Mouse (Mus musculus): ENCODE data around the gene Ptprz1.

The Ptprz1 gene

GRCm38 (mm10) chr6:22874781-22875613 lies at the start of gene Ptprz1:
Gene Ptprz1 (plus strand): TSS chr6:22875502.
- peak; percentile 15 for DNase-seq

- DNase-seq = no peak
Measured at GRCm38 (mm10) chr6:22833637-22834036, 41.7 kb upstream of the Ptprz1 start.

DNA sequence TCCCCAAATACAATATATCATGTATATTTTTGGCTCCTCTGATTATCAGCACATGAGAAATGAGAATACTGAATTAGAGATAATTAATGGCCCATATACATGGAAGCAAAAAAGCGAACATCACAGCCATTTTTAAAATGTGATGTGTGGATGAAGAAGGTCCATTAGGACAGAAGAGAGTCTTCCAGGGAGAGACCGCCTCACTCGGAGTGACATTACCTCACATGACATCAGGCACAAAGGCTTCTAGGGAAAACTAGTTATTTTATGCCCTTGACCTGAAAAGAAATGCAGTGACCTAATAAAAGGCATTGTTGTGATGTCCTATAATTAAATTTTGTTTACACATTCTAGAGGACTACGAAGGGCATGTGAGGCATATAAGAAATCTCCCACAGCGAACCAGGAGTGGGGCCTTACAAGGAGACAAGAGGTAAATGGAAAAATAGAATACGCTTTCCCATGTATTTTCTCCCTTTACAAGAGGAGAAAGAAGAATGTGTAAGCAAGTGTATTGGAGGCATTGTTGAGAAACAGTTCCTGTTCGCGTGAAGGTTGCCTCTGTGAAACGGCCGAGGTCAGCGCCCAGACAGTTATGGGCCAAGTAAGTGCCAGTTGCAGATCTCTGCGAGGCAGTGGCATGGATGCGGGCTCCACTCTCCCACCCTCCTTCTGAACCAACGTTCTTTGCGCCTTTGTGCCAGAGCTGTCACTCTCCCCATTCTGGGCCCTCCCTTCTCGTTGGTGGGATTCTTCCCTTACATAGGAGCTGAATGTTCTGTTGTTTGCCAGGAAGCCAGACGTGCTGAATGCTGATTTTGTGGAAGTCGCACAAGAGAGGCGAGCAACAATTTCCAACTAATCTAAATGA lies 41.0 kb upstream of the Ptprz1 start:
- DNase-seq = no peak

DNA sequence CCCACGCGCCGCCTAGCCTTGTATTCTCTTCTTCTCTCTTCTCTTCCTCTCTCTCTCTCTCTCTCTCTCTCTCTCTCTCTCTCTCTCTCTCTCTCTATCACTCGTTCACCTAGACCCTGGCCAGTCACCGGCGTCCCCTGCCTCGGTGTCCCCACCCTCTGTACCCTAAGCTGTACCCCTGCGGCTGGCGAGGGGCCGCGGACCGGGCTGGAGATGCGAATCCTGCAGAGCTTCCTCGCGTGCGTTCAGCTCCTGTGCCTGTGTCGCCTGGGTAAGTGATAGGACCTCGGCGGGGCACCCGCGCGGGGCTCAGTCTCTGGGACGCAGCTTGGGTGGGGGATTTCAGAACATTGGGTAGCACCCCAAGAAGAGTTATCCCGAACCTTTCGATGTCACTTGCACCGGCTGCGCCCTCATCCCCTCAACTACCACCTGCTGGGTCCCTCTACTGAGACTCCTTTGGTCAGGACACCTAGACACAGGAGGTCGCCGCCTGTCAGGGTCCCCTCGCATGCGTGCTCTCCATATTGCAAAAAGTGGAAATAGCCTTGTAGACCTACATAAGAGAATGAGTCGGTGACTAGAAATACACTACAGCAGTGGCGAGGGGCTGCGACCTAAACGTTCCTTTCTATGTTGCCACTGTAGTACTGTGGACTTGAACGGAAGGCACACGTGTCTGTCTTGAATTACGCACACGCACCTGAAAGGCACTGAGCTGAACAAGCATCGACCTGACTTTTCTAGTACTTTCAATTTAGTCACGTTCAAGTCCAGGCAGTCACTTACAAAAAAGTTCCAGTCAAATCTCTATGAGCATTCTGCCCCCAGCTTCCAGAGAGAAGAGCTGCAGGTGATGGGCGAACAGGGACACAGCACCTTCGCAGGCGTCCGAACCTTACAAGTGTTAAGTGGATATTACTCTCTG lies 576 bp downstream of the Ptprz1 start:
- no peak for DNase-seq

DNA sequence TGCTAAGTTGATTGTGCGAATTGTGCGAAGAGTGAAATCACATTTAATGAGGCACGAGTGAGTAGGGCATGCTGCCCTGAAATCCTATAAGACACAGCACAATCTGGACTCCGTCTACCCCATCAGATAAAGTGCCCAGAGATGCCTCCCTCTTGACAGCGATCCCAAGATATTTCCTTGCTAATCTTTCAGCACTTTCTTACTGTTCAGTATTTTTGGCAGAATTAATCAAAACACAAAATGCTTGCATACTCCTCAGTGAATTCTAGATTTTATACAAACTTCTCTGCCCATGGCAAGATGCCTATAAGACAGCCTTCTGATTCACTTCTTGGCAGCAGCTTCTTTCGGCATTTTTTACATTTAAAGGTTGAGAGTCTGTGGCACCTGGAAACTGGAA lies 12.7 kb downstream of the Ptprz1 start:
- no peak for DNase-seq

- DNase-seq = no peak
Measured at GRCm38 (mm10) chr6:22889333-22889732, 14.0 kb downstream of the Ptprz1 start.

- DNase-seq = no peak
Measured at GRCm38 (mm10) chr6:22901983-22902382, 26.7 kb downstream of the Ptprz1 start.

DNA sequence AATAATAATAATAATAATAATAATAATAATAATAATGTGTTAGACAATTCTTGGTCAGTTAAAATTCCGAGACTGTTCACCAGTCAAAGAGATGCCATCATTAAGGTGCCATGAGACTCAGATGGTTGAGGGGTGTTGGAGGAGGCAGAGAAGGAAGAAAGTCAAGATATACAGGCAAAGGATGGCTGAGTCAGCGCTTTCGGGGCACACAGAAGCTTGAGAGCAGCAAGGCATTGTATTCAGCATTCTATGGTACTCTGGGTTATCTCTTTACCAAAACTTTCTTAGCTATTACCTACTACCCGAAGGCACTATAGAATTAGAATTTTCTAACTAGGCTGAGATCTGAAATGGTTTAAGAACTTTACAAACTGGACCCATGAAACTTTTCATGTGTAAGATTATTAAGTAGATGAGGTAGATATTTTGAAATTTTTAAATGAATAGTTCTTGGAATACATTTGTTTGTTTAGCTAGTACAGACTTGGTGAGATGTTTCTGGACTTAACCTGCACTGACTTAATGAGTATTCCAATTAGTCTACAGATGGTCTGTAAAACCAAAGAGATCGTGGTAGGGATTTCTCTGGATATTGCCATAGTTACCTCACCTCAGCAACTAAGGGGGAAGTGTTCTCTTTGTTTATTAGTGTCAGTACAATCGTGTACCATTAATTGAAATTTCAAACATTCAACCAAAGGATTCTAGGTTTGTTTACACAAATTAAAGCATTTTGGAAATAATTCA lies 33.4 kb downstream of the Ptprz1 start:
- DNase-seq = no peak

DNA sequence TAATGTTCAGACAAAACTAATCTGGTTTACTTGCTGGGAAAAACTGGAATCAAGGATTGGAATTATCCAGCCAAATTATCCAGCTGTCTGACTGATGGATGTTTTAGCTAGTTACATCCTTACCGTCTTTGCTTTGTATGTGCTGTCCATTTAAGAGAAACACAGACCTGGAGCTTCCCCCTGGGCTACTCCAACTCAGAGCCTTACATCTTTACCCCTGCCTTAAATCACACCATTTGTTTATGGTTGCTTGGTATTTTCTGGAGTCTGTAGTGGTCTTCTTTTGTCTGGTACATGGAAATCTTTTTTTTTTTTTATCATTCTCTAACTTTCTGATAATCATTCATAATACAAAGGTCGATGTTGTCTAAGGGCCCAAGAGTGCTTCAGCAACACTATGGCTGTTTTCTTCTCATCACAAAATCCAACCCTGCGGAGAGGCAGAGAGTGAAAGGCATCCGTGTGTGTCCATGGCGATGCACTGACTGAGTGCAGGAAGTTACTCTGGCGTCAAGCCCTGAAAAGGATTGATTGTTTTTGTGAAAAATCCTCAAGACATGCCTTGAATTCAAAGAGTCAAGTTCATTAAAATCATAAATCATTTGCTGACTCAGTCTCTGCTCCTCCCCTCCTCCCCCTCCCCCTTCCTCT lies 34.1 kb downstream of the Ptprz1 start:
- no peak for DNase-seq

- DNase-seq = no peak
Measured at GRCm38 (mm10) chr6:22909908-22910260, 34.6 kb downstream of the Ptprz1 start.

DNA sequence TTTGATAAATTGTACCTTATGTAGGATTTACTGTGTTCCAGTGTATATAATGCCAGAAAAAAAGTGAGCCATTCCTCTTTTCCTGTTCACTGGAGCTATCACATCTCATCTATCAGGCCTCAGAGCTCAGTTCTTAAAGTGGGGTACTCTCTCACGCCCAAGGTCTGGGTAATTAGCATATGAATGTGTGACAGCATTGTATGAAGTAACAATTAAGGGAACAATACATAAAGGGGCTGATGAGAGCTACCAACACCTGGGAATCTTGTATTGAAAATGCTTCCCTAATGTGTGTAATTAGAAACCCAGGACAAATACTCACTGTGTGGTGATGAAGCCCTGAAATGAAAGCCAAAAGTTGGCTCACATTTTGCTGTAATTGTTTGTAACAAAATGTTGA lies 47.6 kb downstream of the Ptprz1 start:
- no peak for DNase-seq

DNA sequence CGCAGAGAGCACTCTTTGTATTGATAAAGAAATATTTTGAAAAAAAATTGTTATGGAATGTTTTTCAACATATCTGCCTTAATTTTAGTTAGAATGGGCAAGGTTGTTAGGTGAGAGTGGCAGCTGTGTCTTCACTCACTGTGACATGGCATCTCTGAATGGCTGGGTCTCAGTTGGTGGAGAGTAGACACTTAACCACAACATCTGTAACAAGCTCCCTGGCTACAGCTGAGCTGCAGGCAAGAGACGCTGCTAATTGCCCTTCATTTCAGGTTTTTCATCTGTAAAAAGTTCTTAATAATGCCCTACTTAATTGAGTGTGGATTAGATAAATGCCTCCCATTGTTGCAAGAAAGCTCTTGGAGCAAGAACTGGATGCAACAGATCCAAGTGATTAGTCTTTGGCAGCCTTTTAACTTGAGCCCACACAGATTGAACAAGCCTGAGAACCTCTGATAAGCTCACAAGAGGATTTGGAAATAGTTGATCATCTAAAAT lies 57.5 kb downstream of the Ptprz1 start:
- DNase-seq = no peak

GRCm38 (mm10) chr6:22937126-22937525 lies 61.8 kb downstream of the Ptprz1 start:
- DNase-seq = no peak

- DNase-seq = no peak
Measured at GRCm38 (mm10) chr6:22937526-22937925, 62.2 kb downstream of the Ptprz1 start.

GRCm38 (mm10) chr6:22944191-22944590 lies 68.9 kb downstream of the Ptprz1 start:
- no peak for DNase-seq

DNA sequence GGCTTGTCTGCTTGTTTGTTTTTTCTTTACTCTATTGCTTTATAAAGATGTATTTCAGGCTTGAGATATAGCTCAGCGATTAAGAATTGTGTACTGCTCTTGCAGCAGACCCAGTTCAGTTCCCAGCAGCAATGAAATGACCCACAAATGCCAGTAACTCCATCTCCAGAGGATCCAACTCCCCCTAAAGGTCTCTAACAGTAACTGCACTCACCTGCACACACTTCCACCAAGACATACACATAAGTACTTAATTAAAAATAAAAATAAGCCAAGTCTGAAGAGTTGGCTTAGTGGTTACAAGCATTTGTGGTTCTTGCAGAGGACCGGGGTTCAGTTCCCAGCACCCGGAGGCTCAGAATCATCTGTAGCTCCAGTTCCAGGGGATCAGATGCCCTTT lies 88.1 kb downstream of the Ptprz1 start:
- no peak for DNase-seq

- no peak for DNase-seq
Measured at GRCm38 (mm10) chr6:22968073-22968472, 92.8 kb downstream of the Ptprz1 start.

- DNase-seq = no peak
Measured at GRCm38 (mm10) chr6:22983769-22984519, 108.6 kb downstream of the Ptprz1 start.

DNA sequence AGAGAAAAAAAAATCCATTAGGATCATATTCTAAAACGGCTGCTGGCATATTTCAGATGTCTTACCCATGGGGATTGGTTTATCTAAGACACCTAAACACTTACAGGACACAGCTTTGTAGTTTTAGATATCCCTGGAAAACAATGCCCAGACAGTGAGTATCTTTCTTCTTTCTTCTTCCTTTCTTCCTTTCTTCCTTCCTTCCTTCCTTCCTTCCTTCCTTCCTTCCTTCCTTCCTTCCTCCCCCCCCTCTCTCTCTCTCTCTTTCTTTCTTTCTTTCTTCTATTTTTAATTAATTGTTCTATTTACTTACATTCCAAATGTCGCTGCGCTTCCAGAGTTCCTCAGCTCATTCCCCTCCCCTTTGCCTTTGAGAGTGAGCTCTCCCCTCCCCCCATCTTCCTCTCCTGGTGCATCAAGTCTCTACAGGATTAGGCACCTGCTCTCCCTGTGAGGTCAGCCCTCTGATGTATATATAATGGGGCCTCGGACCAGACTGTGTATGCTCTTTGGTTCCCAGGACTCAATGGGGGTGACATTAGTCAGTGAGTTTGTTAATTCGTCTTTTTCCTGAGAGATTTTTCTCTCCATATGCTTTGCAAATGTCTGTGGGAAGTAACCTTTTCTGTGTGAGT lies 109.3 kb downstream of the Ptprz1 start:
- DNase-seq = no peak

DNA sequence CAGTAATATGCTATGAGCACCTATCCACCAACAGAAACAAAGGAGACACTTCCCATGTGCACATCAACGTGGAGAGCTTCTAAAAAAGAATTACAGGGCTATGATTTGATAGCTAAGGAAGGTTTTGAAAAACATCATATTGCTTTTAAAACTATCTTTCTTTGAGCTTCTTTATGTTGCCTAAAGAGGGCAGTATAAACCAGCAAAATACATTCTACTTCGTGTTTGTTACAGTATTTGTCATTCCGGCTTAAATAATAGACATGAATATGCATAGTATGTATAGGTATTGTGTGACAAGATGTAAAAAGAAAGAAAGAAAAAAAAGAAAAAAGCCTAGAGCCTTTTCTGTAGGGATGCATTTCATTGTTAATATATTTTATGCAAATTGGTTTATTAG lies 127.8 kb downstream of the Ptprz1 start:
- DNase-seq = no peak

All from cerebellum, adult 8-10 months (tissue).